Mouse (Mus musculus): ENCODE measurements at regions not wholly inside any gene's neighbourhood (a gene's known extent, or its start where the extent isn't known, plus 50 kb on each side); places are given as distances from the start of the nearest gene placed in this dataset.
A peak's percentile ranks its signal among the peaks of the same experiment; 100 is the strongest.

GRCm38 (mm10) chr2:28141975-28142374, 50.8 kb upstream of the Olfm1 start:
- H3K9me3 ChIP-seq (ENCODE audit: control insufficient read depth, low read length) = no peaks in the 10 kb centered on the region
- no peak overlapping the region for H3K4me3 ChIP-seq (ENCODE audit: low read depth, low read length)
- 31% methylated on average over 4 of the region's 4 CpGs for WGBS
- no peak overlapping the region for H3K9ac ChIP-seq (ENCODE audit: low read length)
- peaks cover 7% of the 10 kb centered on the region for H3K4me1 ChIP-seq (ENCODE audit: control insufficient read depth, insufficient read depth, low read length)
- no peaks in the 10 kb centered on the region for H3K27me3 ChIP-seq (ENCODE audit: control insufficient read depth, insufficient read depth, low read length)
- H3K4me2 ChIP-seq = no peak overlapping the region
- DNase-seq (ENCODE audit: low spot score, missing footprints) (no peak), ATAC-seq (ENCODE audit: low FRiP score) (no peak)
- H3K36me3 ChIP-seq (ENCODE audit: control insufficient read depth, insufficient read depth, low read length) = no peaks in the 10 kb centered on the region
- H3K27ac ChIP-seq (ENCODE audit: low read depth, low read length) = no peak overlapping the region; the same call in 1 of the 2 replicates

GRCm38 (mm10) chr2:28141556-28141955, 51.2 kb upstream of the Olfm1 start:
- H3K36me3 ChIP-seq (ENCODE audit: control insufficient read depth, insufficient read depth, low read length) = no peaks in the 10 kb centered on the region
- DNase-seq (ENCODE audit: low spot score, missing footprints) = no peak
- WGBS = 27% methylated on average over 4 of the region's 4 CpGs
- peaks cover 7% of the 10 kb centered on the region for H3K4me1 ChIP-seq (ENCODE audit: control insufficient read depth, insufficient read depth, low read length)
- H3K9me3 ChIP-seq (ENCODE audit: control insufficient read depth, low read length) = no peaks in the 10 kb centered on the region
- H3K27ac ChIP-seq (ENCODE audit: low read depth, low read length) = no peak overlapping the region
- no peak overlapping the region for H3K4me3 ChIP-seq (ENCODE audit: low read depth, low read length)
- peak; percentile 30; the same call in 1 of the 2 replicates for ATAC-seq (ENCODE audit: low FRiP score)
- no peaks in the 10 kb centered on the region for H3K27me3 ChIP-seq (ENCODE audit: control insufficient read depth, insufficient read depth, low read length)
- no peak overlapping the region for H3K9ac ChIP-seq (ENCODE audit: low read length)
- H3K4me2 ChIP-seq = no peak overlapping the region

GRCm38 (mm10) chr2:28138583-28138982, 53.9 kb upstream of the Fcnb start:
- Histone ChIP-seq H3K36me3 (ENCODE audit: control insufficient read depth, insufficient read depth, low read length) (no peaks in the 10 kb centered on the region), H3K9ac (ENCODE audit: low read length) (no peak overlapping the region), H3K4me1 (ENCODE audit: control insufficient read depth, insufficient read depth, low read length) (peaks cover 7% of the 10 kb centered on the region), H3K4me3 (ENCODE audit: low read depth, low read length) (no peak overlapping the region), H3K27me3 (ENCODE audit: control insufficient read depth, insufficient read depth, low read length) (no peaks in the 10 kb centered on the region), H3K9me3 (ENCODE audit: control insufficient read depth, low read length) (no peaks in the 10 kb centered on the region), H3K27ac (ENCODE audit: low read depth, low read length) (no peak overlapping the region), H3K4me2 (no peak overlapping the region)
- DNase-seq (ENCODE audit: low spot score, missing footprints) (no peak), ATAC-seq (ENCODE audit: low FRiP score) (no peak)
- WGBS = 80% methylated on average over 6 of the region's 6 CpGs

- ATAC-seq (ENCODE audit: low FRiP score) = no peak
- Histone ChIP-seq H3K27ac (ENCODE audit: low read depth, low read length) (no peak overlapping the region), H3K4me1 (ENCODE audit: control insufficient read depth, insufficient read depth, low read length) (no peaks in the 10 kb centered on the region), H3K4me2 (no peak overlapping the region), H3K27me3 (ENCODE audit: control insufficient read depth, insufficient read depth, low read length) (no peaks in the 10 kb centered on the region), H3K36me3 (ENCODE audit: control insufficient read depth, insufficient read depth, low read length) (no peaks in the 10 kb centered on the region), H3K9ac (ENCODE audit: low read length) (no peak overlapping the region), H3K9me3 (ENCODE audit: control insufficient read depth, low read length) (no peaks in the 10 kb centered on the region), H3K4me3 (ENCODE audit: low read depth, low read length) (no peak overlapping the region)
- no peak for DNase-seq (ENCODE audit: low spot score, missing footprints)
- 92% methylated on average over 1 of the region's 1 CpGs for WGBS
These were observed 49.9 kb upstream of the Fcnb start for GRCm38 (mm10) chr2:28134605-28135004.

All from midbrain, embryonic 11.5 days (tissue).